Mouse (Mus musculus): ENCODE data around the gene Actr6.

GRCm38 (mm10) chr10:89744341-89744740 is 12.2 kb upstream of the Actr6 start:
- no peak for TF ChIP-seq MAFK (IDR thresholded peaks at IDR 0.05; ENCODE audit: borderline replicate concordance, low read depth, low read length)
- no peak for TF ChIP-seq MAZ (IDR thresholded peaks at IDR 0.05; ENCODE audit: low read depth, low read length)
- no peak for TF ChIP-seq POLR2AphosphoS2 (IDR thresholded peaks at IDR 0.05; ENCODE audit: low read length)
- TF ChIP-seq CTCF (IDR thresholded peaks at IDR 0.05 in 2 of 3, conservative IDR thresholded peaks at IDR 0.05 in 1 of 3; ENCODE audit: control insufficient read depth in 1 of 3, insufficient read depth in 1 of 3, low read depth in 2 of 3, low read length in 3 of 3, poor library complexity in 1 of 3, severe bottlenecking in 1 of 3) = no peak
- no peak for TF ChIP-seq JUND (IDR thresholded peaks at IDR 0.05; ENCODE audit: low read depth, low read length)
- TF ChIP-seq EP300 (IDR thresholded peaks at IDR 0.05; ENCODE audit: low read depth in 1 of 2, low read length in 2 of 2) = no peak
- TF ChIP-seq GATA1 (IDR thresholded peaks at IDR 0.05; ENCODE audit: low read depth, low read length) = no peak
- no peak for TF ChIP-seq ZC3H11A (IDR thresholded peaks at IDR 0.05; ENCODE audit: low read depth, low read length)
- no peak for TF ChIP-seq E2F4 (IDR thresholded peaks at IDR 0.05; ENCODE audit: borderline replicate concordance, low read depth, low read length)
- TF ChIP-seq USF2 (IDR thresholded peaks at IDR 0.05; ENCODE audit: borderline replicate concordance in 1 of 2, insufficient read depth in 1 of 2, low read depth in 1 of 2, low read length in 2 of 2) = no peak
